Comparison of ENCODE assay signal across 8 mouse cellular contexts in the genomic region with DNA sequence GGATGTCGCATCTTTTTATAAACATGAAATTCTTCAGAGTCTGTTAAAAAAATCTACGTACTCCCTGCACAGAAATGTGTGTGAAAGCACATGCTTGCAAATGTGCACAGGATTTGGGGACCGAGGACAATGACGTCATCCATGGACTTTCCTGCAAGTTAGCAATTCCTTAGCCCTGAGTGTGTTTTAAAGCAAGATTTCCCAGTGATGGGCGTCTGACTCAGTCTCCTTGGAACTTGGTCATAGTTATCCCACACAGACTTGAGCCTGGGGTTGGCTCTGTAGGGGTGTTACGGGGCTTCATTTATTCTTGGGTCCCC. TPM values are rescaled to one million over a fixed set of nuclear protein-coding genes. Genes with fewer than 3 reads are reported as not detected.
DNase-seq lines count a peak whose midpoint lies in the region; ATAC-seq and TF ChIP-seq lines count a peak whose summit lies in the region.

No protein-coding gene starts in this region.

- H3K36me3 ChIP-seq in neural tube, embryonic 11.5 days (ENCODE audit: control insufficient read depth, insufficient read depth, low read length), result no peaks in the 10 kb centered on the region
- H3K36me3 ChIP-seq in hindbrain, embryonic 16.5 days (ENCODE audit: control insufficient read depth, insufficient read depth, low read length), result no peaks in the 10 kb centered on the region
- H3K36me3 ChIP-seq in myocyte (ENCODE audit: control insufficient read depth, insufficient read depth), result no peaks in the 10 kb centered on the region

- peaks cover 7% of the 10 kb centered on the region for H3K27me3 ChIP-seq in neural tube, embryonic 11.5 days (ENCODE audit: control insufficient read depth, insufficient read depth, low read length)
- peaks cover 11% of the 10 kb centered on the region for H3K27me3 ChIP-seq in hindbrain, embryonic 16.5 days (replicated peaks; ENCODE audit: control insufficient read depth, insufficient read depth, low read length)
- no peaks in the 10 kb centered on the region for H3K27me3 ChIP-seq in myocyte (ENCODE audit: control insufficient read depth, insufficient read depth, insufficient read length)

- DNase-seq in adrenal gland, adult 2 months, result peak; percentile 58
- no peak for DNase-seq in adrenal gland, postnatal 4 days (ENCODE audit: low spot score in 2 of 2)
- no peak for DNase-seq in neural tube, embryonic 11.5 days (ENCODE audit: low spot score)
- DNase-seq in neural tube, embryonic 10.5 days (ENCODE audit: extremely low spot score, low spot score), result no peak
- DNase-seq in ovary, postnatal 10 days (ENCODE audit: low spot score), result no peak
- no peak for DNase-seq in urinary bladder, adult 18-20 months (ENCODE audit: low spot score in 2 of 2)

- H3K27ac ChIP-seq in neural tube, embryonic 11.5 days (ENCODE audit: low read depth, low read length), result no peak overlapping the region
- no peak overlapping the region for H3K27ac ChIP-seq in hindbrain, embryonic 16.5 days (ENCODE audit: low read depth, low read length)

- no peak for TF ChIP-seq POLR2A in myocyte (IDR thresholded peaks at IDR 0.05; ENCODE audit: insufficient read length, low read depth)

- ATAC-seq in neural tube, embryonic 11.5 days (ENCODE audit: insufficient read depth, low FRiP score, low TSS enrichment), result no peak
- no peak for ATAC-seq in hindbrain, embryonic 16.5 days

- H3ac ChIP-seq in myocyte (ENCODE audit: control insufficient read depth, insufficient read length), result no peak overlapping the region

- H3K4me3 ChIP-seq in neural tube, embryonic 11.5 days (ENCODE audit: low read depth, low read length), result 0 out of 2 replicates have a peak overlapping the region, but pooled peaks have one; percentile 64
- no peak overlapping the region for H3K4me3 ChIP-seq in hindbrain, embryonic 16.5 days (ENCODE audit: low read length)
- H3K4me3 ChIP-seq in myocyte, result peak overlapping the region; percentile 41

- 0 out of 2 replicates have a peak, but pooled peaks cover 6% of the 10 kb centered on the region for H3K4me1 ChIP-seq in neural tube, embryonic 11.5 days (ENCODE audit: control insufficient read depth, insufficient read depth, low read length)
- H3K4me1 ChIP-seq in hindbrain, embryonic 16.5 days (ENCODE audit: control insufficient read depth, insufficient read depth, low read depth, low read length), result peaks cover 16% of the 10 kb centered on the region

- WGBS in neural tube, embryonic 11.5 days, result 38% methylated on average over 6 of the region's 6 CpGs
- 37% methylated on average over 6 of the region's 6 CpGs for WGBS in hindbrain, embryonic 16.5 days

- H3K9ac ChIP-seq in neural tube, embryonic 11.5 days (ENCODE audit: low read length), result no peak overlapping the region
- no peak overlapping the region for H3K9ac ChIP-seq in hindbrain, embryonic 16.5 days (ENCODE audit: low read depth, low read length)

- H3K4me2 ChIP-seq in neural tube, embryonic 11.5 days (ENCODE audit: low read depth), result peak overlapping the region; percentile 99; the same call in 1 of the 2 replicates
- peak overlapping the region; percentile 100 for H3K4me2 ChIP-seq in hindbrain, embryonic 16.5 days (ENCODE audit: low read length)
- peak overlapping the region; percentile 97 for H3K4me2 ChIP-seq in myocyte (ENCODE audit: low read depth)

- no peaks in the 10 kb centered on the region for H3K79me2 ChIP-seq in myocyte (ENCODE audit: control insufficient read depth, insufficient read depth)

- no peaks in the 10 kb centered on the region for H3K9me3 ChIP-seq in neural tube, embryonic 11.5 days (ENCODE audit: control insufficient read depth, low read length)
- no peaks in the 10 kb centered on the region for H3K9me3 ChIP-seq in hindbrain, embryonic 16.5 days (ENCODE audit: control insufficient read depth, low read length)

TF ChIP-seq in myocyte, 11 proteins besides CTCF, POLR2A, EP300 and RAD21:
- TF ChIP-seq MAX (IDR thresholded peaks at IDR 0.05; ENCODE audit: low read depth), result no peak
- no peak for TF ChIP-seq USF1 (IDR thresholded peaks at IDR 0.05; ENCODE audit: low read depth)
- no peak for TF ChIP-seq MYOD1 (IDR thresholded peaks at IDR 0.05; ENCODE audit: control insufficient read depth in 1 of 3, insufficient read length in 2 of 3, low read depth in 2 of 3)
- no peak for TF ChIP-seq SRF (IDR thresholded peaks at IDR 0.05; ENCODE audit: control insufficient read depth, insufficient read length, low read depth)
- TF ChIP-seq CEBPB (IDR thresholded peaks at IDR 0.05; ENCODE audit: insufficient read depth, poor library complexity, severe bottlenecking), result no peak
TF ChIP-seq in myocyte: peak in this region for 0.

RNA-seq across cellular contexts. Expression of a gene that starts 1.6 kb away (rescaled TPM):
- total RNA-seq in adrenal gland, adult 2 months (2021), result 10 to 100 TPM; 26.8 to 29.9 TPM
- 13.0 and 15.4 TPM in 2 replicates for polyA plus RNA-seq in adrenal gland, adult 2 months (2012; rRNA removed)
- total RNA-seq in adrenal gland, postnatal 4 days (2021), result 10 to 100 TPM; 12.1 to 17.7 TPM
- 0.41 and 0.82 TPM in 2 replicates for polyA plus RNA-seq in neural tube, embryonic 11.5 days (2014; fragmentation: Nextera tagmentation; extraction: Ambion mirVana)
- 1.2 TPM in 2 replicates for polyA plus RNA-seq in hindbrain, embryonic 16.5 days (2015; fragmentation: Nextera tagmentation; extraction: Ambion mirVana)
- polyA plus RNA-seq in myocyte (2012; fragmentation: generic; extraction: Trizol), result 0.22 TPM
